Mouse (Mus musculus) lung, postnatal 0 days (tissue): ENCODE measurements around the gene Serhl.

ENCODE experiments used
- CTCF ChIP-seq: IDR thresholded peaks from 2 replicates; pipeline ENCODE4 v1.5.1; 2016; ENCODE audit warnings: antibody characterized with exemption, mild to moderate bottlenecking
- EP300 ChIP-seq: IDR thresholded peaks from 2 replicates; pipeline ENCODE4 v1.6.1; 2016; ENCODE audit warnings: antibody characterized with exemption, mild to moderate bottlenecking, control low read depth

- TF ChIP-seq CTCF (no peak), EP300 (no peak)
These were observed 61.4 kb downstream of the Serhl start for GRCm38 (mm10) chr15:83150694-83151093.
